Comparison of ENCODE assay signal across 19 mouse cellular contexts in genomic region chr10:127888605-127889004, GRCm38 (mm10). TPM values are rescaled to one million over a fixed set of nuclear protein-coding genes. Genes with fewer than 3 reads are reported as not detected.
"Had no signal": no experiment of that assay in that cellular context is flagged by ENCODE, and none has a peak within 500 bp of the region (broad histone marks: within the 10 kb centered on the region; RNA-seq: fewer than 3 reads in every experiment).

TSS of gene Rdh7 (minus strand) at chr10:127888817.

- H3K27me3 ChIP-seq: midbrain, embryonic 12.5 days; neural tube, embryonic 13.5 days; stomach, embryonic 15.5 days had no signal

- H3K27ac ChIP-seq: left cerebral cortex, adult 2 months; limb, embryonic 10.5 days; midbrain, embryonic 12.5 days; neural tube, embryonic 13.5 days; stomach, embryonic 15.5 days had no signal

- H3K4me3 ChIP-seq: left cerebral cortex, adult 2 months; limb, embryonic 10.5 days; midbrain, embryonic 12.5 days; neural tube, embryonic 13.5 days; stomach, embryonic 15.5 days had no signal

- H3K4me2 ChIP-seq: stomach, embryonic 15.5 days had no signal

- H3K9me3 ChIP-seq: limb, embryonic 10.5 days; midbrain, embryonic 12.5 days; neural tube, embryonic 13.5 days; stomach, embryonic 15.5 days had no signal

- H3K4me1 ChIP-seq: midbrain, embryonic 12.5 days; stomach, embryonic 15.5 days had no signal

- ATAC-seq: intestine, postnatal 0 days; midbrain, embryonic 16.5 days had no signal

- DNase-seq: kidney, postnatal 10 days; lung, adult 18-20 months; retina, postnatal 1 day; right cerebral cortex, postnatal 4 days; thymus, adult 2 months; thymus, postnatal 25 days had no signal

- H3K9ac ChIP-seq: midbrain, embryonic 12.5 days; neural tube, embryonic 13.5 days; stomach, embryonic 15.5 days had no signal

- H3K36me3 ChIP-seq: limb, embryonic 10.5 days; midbrain, embryonic 12.5 days; neural tube, embryonic 13.5 days; stomach, embryonic 15.5 days had no signal

RNA-seq across cellular contexts. Expression of gene Rdh7, which starts in this region (rescaled TPM):
- total RNA-seq: layer of hippocampus, postnatal 25 days; left cerebral cortex, adult 2 months; left cerebral cortex, postnatal 14 days; megakaryocyte-erythroid progenitor cell, adult 5-6 weeks had no signal
- polyA plus RNA-seq: limb, embryonic 10.5 days; lung, embryonic 16.5 days; midbrain, embryonic 12.5 days; midbrain, embryonic 16.5 days; neural tube, embryonic 13.5 days; testis, adult 2 months; urinary bladder, adult 2 months had no signal
